Mouse (Mus musculus) stomach, postnatal 0 days (tissue): Measurements from ENCODE around the gene Lexm. TPM values are rescaled to one million over a fixed set of nuclear protein-coding genes. Genes with fewer than 3 reads are reported as not detected.

Experiments used
- ATAC-seq: fragments of 200-750 bp; cut with Nextera tagmentation; 2 replicates; pipeline ENCODE4 v1.8.0; 2017; ENCODE audit not compliant: low FRiP score, low TSS enrichment
- DNase-seq: peaks from one replicate; pipeline ENCODE4 v3.0.0-alpha.2; 2016; ENCODE audit warnings: low spot score
- H3K27ac ChIP-seq: fragments of 300-500 bp; sonication (generic); replicated peaks from 2 replicates; pipeline ENCODE4 v1.5.1; 2014; ENCODE audit warnings: mild to moderate bottlenecking, control low read depth
- H3K27me3 ChIP-seq: fragments of 300-500 bp; sonication (generic); 2 replicates; pipeline ENCODE4 v1.6.1; 2014; ENCODE audit warnings: low read length; ENCODE audit not compliant: control insufficient read depth, insufficient read depth
- H3K36me3 ChIP-seq: fragments of 300-500 bp; sonication (generic); 2 replicates; pipeline ENCODE4 v1.6.1; 2014; ENCODE audit warnings: low read length, mixed read lengths; ENCODE audit not compliant: control insufficient read depth, insufficient read depth
- H3K4me1 ChIP-seq: fragments of 300-500 bp; sonication (generic); replicated peaks from 2 replicates; pipeline ENCODE4 v1.6.1; 2014; ENCODE audit warnings: antibody characterized with exemption; ENCODE audit not compliant: control insufficient read depth, insufficient read depth
- H3K4me2 ChIP-seq: fragments of 300-500 bp; sonication (generic); replicated peaks from 2 replicates; pipeline ENCODE4 v1.6.1; 2014; ENCODE audit warnings: low read depth, mild to moderate bottlenecking, control low read depth, moderate library complexity
- H3K4me3 ChIP-seq: fragments of 300-500 bp; sonication (generic); 2 replicates; pipeline ENCODE4 v1.5.1; 2014; ENCODE audit warnings: low read depth, low read length, control low read depth
- H3K9ac ChIP-seq: fragments of 300-500 bp; sonication (generic); 2 replicates; pipeline ENCODE4 v1.6.1; 2014; ENCODE audit warnings: mild to moderate bottlenecking, low read length, control low read depth, mixed read lengths
- H3K9me3 ChIP-seq: fragments of 300-500 bp; sonication (generic); 2 replicates; pipeline ENCODE4 v1.6.1; 2016; ENCODE audit warnings: low read length; ENCODE audit not compliant: control insufficient read depth
- CTCF ChIP-seq: IDR thresholded peaks from 2 replicates; pipeline ENCODE4 v1.5.1; 2016; ENCODE audit warnings: antibody characterized with exemption, low read depth, mild to moderate bottlenecking, moderate library complexity
- EP300 ChIP-seq: optimal IDR thresholded peaks from 2 replicates; pipeline ENCODE3; 2016; ENCODE audit warnings: antibody characterized with exemption
- WGBS: fragments of 180-500 bp; shearing (Covaris S2); extraction: QIAGEN DNeasy Blood & Tissue Kit; methylation state at CpG from one replicate; pipeline ENCODE4 v1.1.7; 2014; 5-methylcytosine and 5-hydroxymethylcytosine counted together
- polyA plus RNA-seq: library from polyadenylated mRNA; unstranded; fragments of >200 nt; fragmentation: Nextera tagmentation; extraction: Ambion mirVana; gene quantifications from 2 replicates; pipeline ENCODE4 v1.2.1, GENCODE M21; 2015

Lexm gene
- 0.08 TPM in 1 of 2 replicates, not detected in the other for polyA plus RNA-seq

DNA sequence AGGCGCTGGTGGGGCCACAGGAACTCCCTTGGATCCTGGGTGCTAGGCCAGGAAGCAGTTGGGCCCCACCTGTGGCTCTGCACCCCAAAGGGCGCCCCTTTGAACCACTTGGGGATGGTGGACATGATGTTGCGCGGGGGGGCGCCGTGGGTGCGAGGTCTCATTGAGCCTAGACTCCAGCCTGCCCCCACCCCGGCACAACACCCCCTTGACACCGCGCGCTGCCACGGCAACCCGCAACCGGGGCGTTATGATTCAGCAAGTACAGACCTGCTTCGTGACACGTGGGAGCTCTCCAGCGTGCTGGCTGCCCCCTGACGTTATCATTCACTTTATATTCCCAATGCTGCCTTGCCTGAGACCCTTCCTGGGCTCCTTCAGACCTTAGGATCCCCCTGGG is at the start of gene Lexm:
TSS of gene Lexm (minus strand) at position 186 of the 400 bp plus-strand sequence.
- DNase-seq: peak; percentile 51
- Histone ChIP-seq H3K9ac (no peak within 1 kb of the TSS), H3K27ac (no peak within 1 kb of the TSS), H3K9me3 (no peaks in the 10 kb centered on the region), H3K4me3 (no peak within 1 kb of the TSS), H3K4me1 (no peaks in the 10 kb centered on the region; the same call in 1 of the 2 replicates), H3K27me3 (no peaks in the 10 kb centered on the region), H3K4me2 (peak within 1 kb of the TSS; percentile 45), H3K36me3 (no peaks in the 10 kb centered on the region)
- WGBS: 1% methylated on average over 18 of the region's 19 CpGs
- ATAC-seq: no peak
- TF ChIP-seq EP300 (no peak), CTCF (no peak)

DNA sequence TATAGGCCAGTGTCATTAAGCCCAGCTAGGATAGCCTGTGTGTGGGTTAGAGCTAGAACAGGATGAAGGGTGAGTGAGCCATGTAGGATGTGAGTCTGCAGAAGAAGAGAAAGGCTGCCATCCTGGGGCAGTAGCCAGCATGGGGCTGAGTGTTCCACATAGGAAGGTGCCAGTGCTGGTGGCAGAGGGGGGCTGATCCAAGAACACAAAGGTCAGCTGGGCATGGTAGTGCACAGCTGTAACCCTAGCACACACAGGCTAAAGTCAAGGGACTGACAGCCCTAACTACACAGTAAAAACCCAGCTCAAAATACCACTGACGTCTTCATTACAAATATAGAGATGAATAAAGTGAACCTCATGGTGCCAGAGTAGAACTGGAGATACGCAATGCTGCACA is 49.5 kb upstream of the Lexm start:
- Histone ChIP-seq H3K4me2 (no peak overlapping the region), H3K9ac (no peak overlapping the region)
- WGBS: 85% methylated on average over 2 of the region's 2 CpGs

DNA sequence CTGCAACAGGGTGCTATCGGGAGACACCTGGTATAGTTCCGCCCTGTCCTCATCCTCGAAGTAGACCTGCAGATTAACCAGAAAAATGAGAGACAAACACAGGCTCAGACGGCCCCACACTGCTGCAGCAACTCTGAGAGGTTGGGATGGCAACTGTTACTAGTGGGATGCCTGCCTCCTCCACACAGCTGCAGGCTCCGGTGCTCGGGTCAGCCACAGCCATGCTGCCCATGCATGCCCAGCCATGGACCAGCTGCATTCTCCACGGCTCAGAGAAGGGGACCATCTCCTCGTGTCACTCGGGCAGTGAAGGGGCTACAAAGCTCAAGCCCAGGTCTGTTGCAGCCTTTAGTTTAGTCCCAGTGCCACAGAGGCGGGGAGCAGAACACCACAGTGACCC is 48.6 kb upstream of the Lexm start:
- WGBS: 92% methylated on average over 10 of the region's 10 CpGs
- H3K36me3 ChIP-seq: peaks cover 46% of the 10 kb centered on the region
- H3K9me3 ChIP-seq: no peaks in the 10 kb centered on the region
- H3K4me3 ChIP-seq: no peak overlapping the region
- no peak overlapping the region for H3K4me2 ChIP-seq
- H3K27me3 ChIP-seq: no peaks in the 10 kb centered on the region
- TF ChIP-seq EP300: no peak
- no peak for TF ChIP-seq CTCF
- no peak overlapping the region for H3K27ac ChIP-seq
- no peak overlapping the region for H3K9ac ChIP-seq
- no peaks in the 10 kb centered on the region for H3K4me1 ChIP-seq
- DNase-seq: no peak
- no peak for ATAC-seq

More for the DNA sequence above, 49.5 kb upstream of the Lexm start:
- no peak overlapping the region for H3K4me3 ChIP-seq
- no peaks in the 10 kb centered on the region for H3K4me1 ChIP-seq
- TF ChIP-seq EP300 (no peak), CTCF (no peak)
- ATAC-seq: no peak
- no peaks in the 10 kb centered on the region for H3K27me3 ChIP-seq
- peaks cover 49% of the 10 kb centered on the region for H3K36me3 ChIP-seq
- no peak overlapping the region for H3K27ac ChIP-seq
- no peak for DNase-seq
- H3K9me3 ChIP-seq: no peaks in the 10 kb centered on the region

DNA sequence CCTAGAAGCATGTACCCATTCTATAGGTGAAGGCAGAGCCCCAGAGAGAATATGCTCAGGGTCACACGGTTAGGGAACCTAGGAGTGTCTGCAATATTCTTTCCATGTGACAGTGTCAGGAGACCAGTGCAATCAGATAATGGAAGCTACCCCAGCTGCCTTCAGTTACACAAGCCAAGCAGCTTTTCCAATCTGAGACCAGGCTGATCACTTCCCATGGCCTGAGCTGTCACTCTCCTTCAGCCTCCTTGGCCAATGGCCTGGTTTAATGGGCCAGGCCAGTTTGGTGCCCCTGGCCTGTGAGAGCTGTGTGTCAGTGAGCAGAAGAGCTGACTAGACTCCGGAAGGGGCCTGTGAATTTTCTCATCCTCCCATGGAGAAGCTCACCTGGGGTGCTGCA is 48.2 kb upstream of the Lexm start:
- no peaks in the 10 kb centered on the region for H3K27me3 ChIP-seq
- H3K4me3 ChIP-seq: no peak overlapping the region
- H3K4me1 ChIP-seq: no peaks in the 10 kb centered on the region
- no peaks in the 10 kb centered on the region for H3K9me3 ChIP-seq
- no peak for DNase-seq
- TF ChIP-seq CTCF (no peak), EP300 (no peak)
- 95% methylated on average over 2 of the region's 2 CpGs for WGBS
- no peak overlapping the region for H3K9ac ChIP-seq
- no peak overlapping the region for H3K27ac ChIP-seq
- H3K4me2 ChIP-seq: no peak overlapping the region
- ATAC-seq: no peak
- H3K36me3 ChIP-seq: peaks cover 42% of the 10 kb centered on the region

DNA sequence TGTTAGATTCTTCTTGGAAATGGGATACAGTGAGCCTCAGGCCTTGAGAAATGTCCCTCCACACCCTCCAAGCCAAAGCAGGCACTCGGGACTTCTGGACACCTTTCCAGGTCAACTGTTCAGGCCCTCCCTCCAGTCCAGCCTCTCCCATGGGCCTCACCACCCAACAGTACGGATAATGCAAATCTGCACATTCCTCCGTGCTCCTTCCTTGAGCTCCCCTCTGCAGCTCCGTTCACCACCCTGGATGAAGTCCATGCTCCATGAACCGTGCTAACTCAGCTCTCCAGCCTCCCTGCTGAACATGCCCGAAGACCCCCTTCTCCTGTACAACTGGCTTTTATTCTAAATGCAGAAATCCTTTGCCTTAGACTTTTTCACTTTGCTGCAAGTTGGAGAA is 47.7 kb upstream of the Lexm start:
- Histone ChIP-seq H3K27ac (no peak overlapping the region), H3K4me1 (no peaks in the 10 kb centered on the region), H3K9me3 (no peaks in the 10 kb centered on the region), H3K27me3 (no peaks in the 10 kb centered on the region), H3K4me3 (no peak overlapping the region), H3K9ac (no peak overlapping the region), H3K36me3 (peaks cover 45% of the 10 kb centered on the region), H3K4me2 (no peak overlapping the region)
- DNase-seq (no peak), ATAC-seq (no peak)
- TF ChIP-seq CTCF: no peak
- no peak for TF ChIP-seq EP300
- 91% methylated on average over 6 of the region's 6 CpGs for WGBS

DNA sequence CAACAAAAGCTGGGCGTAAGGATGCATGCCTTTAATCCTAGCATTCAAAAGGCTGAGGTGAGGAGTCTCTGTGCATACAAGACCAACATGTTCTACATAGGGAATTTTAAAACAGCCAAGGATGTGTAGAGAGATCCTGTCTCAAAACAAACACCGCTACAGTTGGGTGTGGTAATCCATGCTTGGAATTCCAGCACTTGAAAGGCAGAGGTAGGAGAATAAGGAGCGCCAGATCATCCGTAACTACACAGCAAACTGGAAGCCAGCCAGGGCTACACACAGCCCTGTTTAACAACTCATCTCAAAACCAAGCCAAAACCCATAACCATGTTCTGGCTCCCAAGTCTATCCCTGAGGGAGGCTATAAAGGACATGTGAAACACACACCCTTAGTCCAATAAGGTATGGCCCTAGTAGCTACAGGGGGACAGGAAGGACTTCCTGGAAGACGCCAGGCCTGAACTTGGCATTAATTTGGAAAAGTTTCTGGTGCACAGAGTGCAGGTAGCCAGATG is 47.0 kb upstream of the Lexm start:
- Histone ChIP-seq H3K4me2 (no peak overlapping the region), H3K9me3 (no peaks in the 10 kb centered on the region), H3K27ac (no peak overlapping the region), H3K36me3 (peaks cover 48% of the 10 kb centered on the region), H3K9ac (no peak overlapping the region), H3K4me1 (no peaks in the 10 kb centered on the region), H3K27me3 (no peaks in the 10 kb centered on the region), H3K4me3 (no peak overlapping the region)
- ATAC-seq (no peak), DNase-seq (no peak)
- WGBS: 80% methylated on average over 5 of the region's 5 CpGs
- TF ChIP-seq CTCF (no peak), EP300 (no peak)
